Mouse (Mus musculus) mouse embryonic stem cell (cell line): Measurements from ENCODE around the gene Foxp1.

ENCODE experiments used
- in situ Hi-C, 2 experiments: fragments of 300-500 bp; cut with MboI; formaldehyde crosslinking; loops; 1 replicate in 1 of 2; 3 replicates in 1 of 2; pipeline ENCODE4 v1.14.3; 2019 to 2020; ENCODE audit warnings: low sequenced_read_pairs in 2 of 2, low pct_unique_long_range_greater_than_20kb in 1 of 2, mixed read lengths in 1 of 2; ENCODE audit not compliant: unreplicated experiment in 1 of 2

Foxp1 gene

GRCm38 (mm10) chr6:99167001-99167400 is 355.5 kb downstream of the Foxp1 start:
- in situ Hi-C loops = no loop called here

GRCm38 (mm10) chr6:99166169-99166568 is 356.4 kb downstream of the Foxp1 start:
- in situ Hi-C loops = no loop called here

- in situ Hi-C loops = no loop called here
Measured at GRCm38 (mm10) chr6:99164760-99165159, 357.8 kb downstream of the Foxp1 start.

- in situ Hi-C loops = no loop called here
Measured at GRCm38 (mm10) chr6:99162716-99163115, 359.8 kb downstream of the Foxp1 start.

- in situ Hi-C loops = no loop called here
Measured at GRCm38 (mm10) chr6:99160348-99160693, 362.2 kb downstream of the Foxp1 start.

- in situ Hi-C loops = no loop called here
Measured at GRCm38 (mm10) chr6:99159452-99160347, 362.8 kb downstream of the Foxp1 start.

GRCm38 (mm10) chr6:99153682-99154081 is 368.8 kb downstream of the Foxp1 start:
- in situ Hi-C loops = no loop called here

GRCm38 (mm10) chr6:99146400-99146905 is 376.1 kb downstream of the Foxp1 start:
- in situ Hi-C loops = no loop called here

GRCm38 (mm10) chr6:99145033-99145432 is 377.5 kb downstream of the Foxp1 start:
- in situ Hi-C loops = no loop called here

GRCm38 (mm10) chr6:99143756-99144036 is 378.8 kb downstream of the Foxp1 start:
- in situ Hi-C loops = no loop called here

GRCm38 (mm10) chr6:99142900-99143755 is 379.4 kb downstream of the Foxp1 start:
- in situ Hi-C loops = no loop called here

GRCm38 (mm10) chr6:99138041-99138440 is 384.5 kb downstream of the Foxp1 start:
- in situ Hi-C loops = no loop called here

- in situ Hi-C loops = no loop called here
Measured at GRCm38 (mm10) chr6:99137071-99137470, 385.4 kb downstream of the Foxp1 start.

GRCm38 (mm10) chr6:99135938-99136729 is 386.4 kb downstream of the Foxp1 start:
- in situ Hi-C loops = no loop called here

GRCm38 (mm10) chr6:99131815-99132214 is 390.7 kb downstream of the Foxp1 start:
- in situ Hi-C loops = no loop called here

GRCm38 (mm10) chr6:99130758-99131410 is 391.6 kb downstream of the Foxp1 start:
- in situ Hi-C loops = no loop called here

- in situ Hi-C loops = no loop called here
Measured at GRCm38 (mm10) chr6:99126717-99127116, 395.8 kb downstream of the Foxp1 start.
